Mouse (Mus musculus) regulatory T cell (primary cell): ENCODE measurements at regions not wholly inside any gene's neighbourhood (a gene's known extent, or its start where the extent isn't known, plus 50 kb on each side); places are given as distances from the start of the nearest gene placed in this dataset.

Experiments used
- in situ Hi-C: fragments of 300-600 bp; cut with MboI, MseI; formaldehyde crosslinking; loops from one replicate; pipeline ENCODE4 v1.15.1; 2025; ENCODE audit warnings: high pct_unique_total_duplicates

GRCm38 (mm10) chr8:92518486-92518885, 155.6 kb upstream of the Irx6 start:
- in situ Hi-C loops: no loop called here

- in situ Hi-C loops: no loop called here
Measured at GRCm38 (mm10) chr8:92522519-92522918, 151.6 kb upstream of the Irx6 start.

GRCm38 (mm10) chr8:92529756-92530155, 144.3 kb upstream of the Irx6 start:
- in situ Hi-C loops: no loop called here

- in situ Hi-C loops: no loop called here
Measured at GRCm38 (mm10) chr8:92540636-92541035, 133.5 kb upstream of the Irx6 start.

GRCm38 (mm10) chr8:92545347-92546059, 128.6 kb upstream of the Irx6 start:
- in situ Hi-C loops: no loop called here

GRCm38 (mm10) chr8:92555140-92555539, 118.9 kb upstream of the Irx6 start:
- in situ Hi-C loops: loop anchor here (10.0 to 25.0 kb wide), 2 partner anchors 1640 to 1818 kb away; no protein-coding TSS in a partner anchor

GRCm38 (mm10) chr8:92555631-92556030, 118.5 kb upstream of the Irx6 start:
- in situ Hi-C loops: loop anchor here (10.0 to 25.0 kb wide), 2 partner anchors 1641 to 1818 kb away; no protein-coding TSS in a partner anchor

- in situ Hi-C loops: loop anchor here (25.0 kb wide), 1 partner anchor 1825 kb away; no protein-coding TSS in a partner anchor
Measured at GRCm38 (mm10) chr8:92562471-92562870, 111.6 kb upstream of the Irx6 start.

GRCm38 (mm10) chr8:92562962-92563361, 111.1 kb upstream of the Irx6 start:
- in situ Hi-C loops: loop anchor here (25.0 kb wide), 1 partner anchor 1826 kb away; no protein-coding TSS in a partner anchor

- in situ Hi-C loops: loop anchor here (25.0 kb wide), 1 partner anchor 1832 kb away; no protein-coding TSS in a partner anchor
Measured at GRCm38 (mm10) chr8:92569650-92570049, 104.4 kb upstream of the Irx6 start.

GRCm38 (mm10) chr8:92579446-92579845, 94.6 kb upstream of the Irx6 start:
- in situ Hi-C loops: no loop called here

GRCm38 (mm10) chr8:92581051-92581450, 93.0 kb upstream of the Irx6 start:
- in situ Hi-C loops: no loop called here

- in situ Hi-C loops: no loop called here
Measured at GRCm38 (mm10) chr8:92600766-92601165, 73.3 kb upstream of the Irx6 start.

GRCm38 (mm10) chr8:92602973-92603372, 71.1 kb upstream of the Irx6 start:
- in situ Hi-C loops: no loop called here

- in situ Hi-C loops: no loop called here
Measured at GRCm38 (mm10) chr8:92605631-92606030, 68.5 kb upstream of the Irx6 start.

GRCm38 (mm10) chr8:92607604-92608003, 66.5 kb upstream of the Irx6 start:
- in situ Hi-C loops: no loop called here

- in situ Hi-C loops: no loop called here
Measured at GRCm38 (mm10) chr8:92609908-92610307, 64.2 kb upstream of the Irx6 start.

GRCm38 (mm10) chr8:92610487-92611059, 63.5 kb upstream of the Irx6 start:
- in situ Hi-C loops: no loop called here

- in situ Hi-C loops: no loop called here
Measured at GRCm38 (mm10) chr8:92613486-92613885, 60.6 kb upstream of the Irx6 start.

- in situ Hi-C loops: no loop called here
Measured at GRCm38 (mm10) chr8:92616341-92617115, 57.6 kb upstream of the Irx6 start.

GRCm38 (mm10) chr8:92618281-92618680, 55.8 kb upstream of the Irx6 start:
- in situ Hi-C loops: no loop called here
